Mouse (Mus musculus) ovary, adult 18-20 months (tissue): ENCODE results near the gene Gp9.

Experiments
- DNase-seq: peaks from one replicate; pipeline ENCODE4 v3.0.0; 2022; ENCODE audit warnings: low spot score, mixed read lengths

Gene Gp9

GRCm38 (mm10) chr6:87809651-87810161 is 31.8 kb downstream of the Gp9 start:
- no peak for DNase-seq

GRCm38 (mm10) chr6:87810311-87810710 is 32.4 kb downstream of the Gp9 start:
- DNase-seq = no peak

DNA sequence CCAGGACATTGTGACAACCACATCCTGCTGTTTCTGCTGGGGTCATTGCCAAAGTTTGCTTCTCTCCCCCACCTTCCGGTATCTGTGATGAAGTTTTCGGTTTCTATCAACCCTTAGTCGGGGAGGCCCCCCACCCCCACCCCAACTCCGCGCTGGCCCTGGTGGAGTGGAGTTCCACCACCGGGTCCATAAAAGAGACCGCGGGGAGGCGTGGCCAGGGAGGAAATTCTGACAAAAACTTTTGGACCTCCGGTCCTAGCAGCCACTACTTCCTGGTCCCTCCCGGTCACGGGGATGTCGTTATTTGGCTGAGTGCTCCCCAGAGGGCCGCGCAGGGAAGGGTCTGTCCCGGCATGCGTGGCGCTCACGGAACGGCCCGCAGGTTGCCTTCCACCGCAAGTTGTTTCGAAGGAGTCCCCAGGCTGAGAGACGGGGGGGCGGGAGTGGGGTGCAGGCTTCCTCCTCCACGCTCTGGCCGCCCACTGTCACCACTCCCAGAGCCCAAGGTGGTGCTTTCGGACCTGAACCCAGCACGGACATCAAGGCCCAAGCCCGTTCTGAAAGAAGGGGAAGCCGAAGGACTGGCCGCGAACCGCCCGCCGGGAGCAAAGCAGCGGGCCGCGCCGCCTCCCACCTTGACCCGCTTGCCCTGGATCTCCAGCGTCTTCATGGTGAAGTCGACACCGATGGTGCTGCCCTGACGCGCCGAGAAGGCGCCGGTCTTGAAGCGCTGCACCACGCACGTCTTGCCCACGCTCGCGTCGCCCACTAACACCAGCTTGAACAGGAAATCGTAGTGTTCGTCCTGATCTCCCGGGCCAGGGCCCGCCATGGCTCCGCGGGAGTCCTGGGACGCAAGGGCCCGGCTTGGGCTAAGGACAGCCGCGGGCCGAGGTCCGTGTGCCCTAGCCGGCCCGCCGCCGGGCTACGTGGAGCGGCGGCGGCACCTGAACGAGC is 33.1 kb downstream of the Gp9 start:
- DNase-seq = peak; percentile 44

DNA sequence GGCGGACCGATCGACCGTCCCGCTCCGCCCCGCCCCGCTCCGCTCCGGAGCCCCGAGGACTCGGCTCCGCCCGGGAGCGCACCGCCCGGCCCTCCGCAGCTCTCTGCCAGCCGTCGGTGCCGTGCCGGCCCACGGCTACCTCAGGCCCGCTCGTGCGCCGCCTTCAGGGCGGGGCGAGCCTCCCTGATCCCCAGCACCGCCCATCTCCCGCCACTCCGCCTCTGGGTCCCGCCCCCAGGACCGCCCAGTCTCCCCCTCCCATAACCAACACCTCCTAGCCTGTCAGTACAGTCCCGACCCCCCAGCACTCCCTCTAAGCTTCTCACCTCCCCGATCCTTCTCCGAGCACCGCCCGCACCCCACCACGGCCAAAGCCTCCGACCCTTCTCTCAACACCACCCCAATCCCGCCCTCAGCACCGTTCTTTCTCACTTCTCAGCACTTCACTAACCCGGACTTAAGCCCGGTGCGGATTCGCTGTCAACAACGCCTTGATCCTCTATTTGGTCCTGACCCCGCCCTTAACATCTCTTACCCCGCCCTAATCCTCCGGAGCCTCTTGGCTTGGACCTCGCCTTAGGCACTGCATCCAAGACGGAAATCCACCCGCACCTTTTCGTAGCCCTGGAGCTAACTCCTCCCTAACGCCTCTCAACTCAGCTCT is 33.9 kb downstream of the Gp9 start, which contains the start of gene Rab43:
Rab43 (minus strand) TSS at position 490 of the 664 bp plus-strand sequence.
- DNase-seq = peak; percentile 91

- no peak for DNase-seq
Observed at GRCm38 (mm10) chr6:87812656-87813055, 34.8 kb downstream of the Gp9 start.

DNA sequence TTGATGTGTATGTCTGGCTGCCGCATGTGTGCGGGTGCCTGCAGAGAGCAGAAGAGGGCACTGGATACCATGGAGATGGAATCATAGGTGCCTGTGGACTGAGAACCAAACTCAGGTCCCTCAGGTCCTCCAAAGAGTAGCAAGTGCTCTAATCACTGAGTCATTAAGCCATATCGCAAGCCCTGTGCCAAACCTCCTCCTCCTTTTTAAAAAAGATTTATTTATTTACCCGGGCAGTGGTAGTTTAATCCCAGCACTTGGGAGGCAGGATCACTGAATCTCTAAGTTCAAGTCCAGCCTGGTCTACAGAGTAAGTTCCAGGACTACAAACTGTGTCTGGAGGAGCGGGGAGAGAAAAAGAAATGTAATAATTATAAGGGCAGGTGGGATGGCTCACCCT is 36.6 kb downstream of the Gp9 start:
- no peak for DNase-seq

DNA sequence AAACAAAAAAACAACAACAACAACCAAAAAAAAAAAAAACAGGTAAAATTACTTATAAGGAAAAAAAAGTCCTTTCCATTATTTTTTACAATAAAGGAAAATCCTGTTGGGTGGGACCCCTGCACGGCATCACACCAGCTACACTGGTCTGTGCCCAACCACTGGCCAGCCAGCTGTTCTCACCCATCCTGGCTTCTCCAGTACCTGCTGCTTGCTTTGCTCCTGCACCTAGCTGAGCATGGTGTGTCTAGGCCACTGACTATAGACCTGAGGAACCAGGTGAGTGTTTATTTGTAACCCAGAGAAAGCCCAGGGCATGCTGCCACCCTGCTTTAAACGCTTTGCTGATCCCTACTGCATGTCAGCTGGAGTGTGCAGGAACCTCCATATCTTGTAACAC is 42.5 kb downstream of the Gp9 start:
- no peak for DNase-seq
